Mouse (Mus musculus): ENCODE data around the gene Ess2.

Ess2 gene

DNA sequence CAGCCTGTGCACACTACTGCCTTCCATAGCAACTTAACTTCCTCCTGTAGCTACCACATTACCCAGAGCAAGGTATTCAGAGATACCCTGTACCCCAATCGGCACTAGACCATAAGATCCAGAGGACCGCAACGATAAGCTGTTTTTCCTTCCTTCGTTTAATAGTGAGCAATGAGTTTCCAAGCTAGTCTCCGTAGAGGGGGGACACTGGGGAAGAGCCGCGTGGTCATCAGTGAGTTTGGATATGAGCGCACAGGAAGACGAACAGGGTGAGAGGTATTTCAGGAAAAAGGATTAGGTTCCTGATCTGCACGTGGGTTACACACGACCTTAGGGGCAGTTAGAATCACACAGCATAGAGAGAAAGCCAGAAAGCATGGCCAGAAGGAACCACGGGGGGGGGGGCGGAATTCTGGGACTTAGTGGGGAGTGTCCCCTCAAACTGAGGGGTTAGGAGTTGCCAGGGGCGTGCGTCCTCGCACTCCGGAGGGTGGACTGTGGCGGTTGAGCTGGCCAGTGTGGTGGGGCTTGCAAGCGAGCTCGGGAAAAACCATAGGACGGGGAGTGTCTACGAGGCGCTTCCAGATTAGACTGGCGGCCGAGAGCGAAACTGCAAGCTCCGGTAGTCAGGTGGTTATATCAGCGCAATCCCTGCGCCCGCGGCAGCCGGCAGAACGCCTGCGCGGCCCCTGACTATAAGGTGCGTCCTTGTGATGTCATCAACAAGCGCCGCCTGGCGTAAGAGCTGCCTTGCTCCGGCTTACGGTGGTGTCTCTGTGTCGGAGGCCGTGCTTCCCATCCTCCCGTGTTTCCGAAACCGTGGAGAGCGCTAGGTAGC is 10.4 kb upstream of the Ess2 start:
- peak; percentile 96 for DNase-seq

GRCm38 (mm10) chr16:17920586-17920985 is 9.4 kb upstream of the Ess2 start:
- DNase-seq = no peak

DNA sequence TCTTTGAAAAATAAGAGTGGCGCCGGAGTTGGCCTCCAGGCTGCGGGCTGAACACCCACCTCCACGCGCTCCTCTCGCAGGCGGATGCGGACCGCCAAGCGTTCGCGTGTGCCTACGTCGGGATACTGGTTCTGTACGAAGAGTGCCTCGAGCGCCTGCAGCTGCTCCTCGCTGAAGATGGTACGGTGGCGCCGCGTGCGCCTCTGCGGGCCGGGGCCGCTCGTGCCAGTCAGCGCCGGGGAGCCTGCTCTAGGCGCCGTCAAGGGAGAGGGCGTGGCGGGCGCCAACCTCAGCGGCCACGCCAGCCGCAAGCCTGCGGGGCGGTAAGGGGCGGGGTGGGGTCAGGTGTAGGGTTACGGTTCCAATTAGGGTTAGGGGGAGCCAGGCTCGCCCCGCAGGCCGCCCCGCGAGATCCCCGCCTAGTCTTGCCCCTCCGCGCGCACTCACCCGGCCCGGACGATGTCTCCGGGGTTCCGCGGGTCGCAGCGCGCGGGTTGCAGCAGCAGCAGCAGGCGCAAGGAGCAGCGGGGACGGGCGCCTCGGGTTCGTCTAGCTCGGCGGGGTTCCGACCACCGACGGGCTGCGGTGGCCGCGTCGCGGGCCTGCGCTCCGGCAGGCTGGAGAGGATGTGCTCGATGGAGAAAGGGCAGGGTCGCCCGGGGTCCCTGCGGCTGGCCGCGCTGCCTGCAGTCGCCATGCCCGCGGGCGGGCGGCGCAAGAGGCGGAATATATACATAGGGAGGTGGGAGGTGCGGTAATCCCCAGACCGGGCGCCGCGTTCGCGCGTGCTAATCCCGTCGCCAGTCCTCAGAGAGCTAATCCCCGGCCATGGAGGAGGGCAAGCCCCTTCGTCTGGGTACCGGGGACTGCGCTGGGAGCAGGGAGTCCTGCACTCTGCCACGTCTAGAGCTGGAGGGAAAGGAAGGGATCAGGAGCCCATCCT is 3.4 kb upstream of the Ess2 start, which contains the start of gene Gsc2:
Gsc2 (minus strand) TSS at position 753 of the 943 bp plus-strand sequence.
- DNase-seq = peak; percentile 13

DNA sequence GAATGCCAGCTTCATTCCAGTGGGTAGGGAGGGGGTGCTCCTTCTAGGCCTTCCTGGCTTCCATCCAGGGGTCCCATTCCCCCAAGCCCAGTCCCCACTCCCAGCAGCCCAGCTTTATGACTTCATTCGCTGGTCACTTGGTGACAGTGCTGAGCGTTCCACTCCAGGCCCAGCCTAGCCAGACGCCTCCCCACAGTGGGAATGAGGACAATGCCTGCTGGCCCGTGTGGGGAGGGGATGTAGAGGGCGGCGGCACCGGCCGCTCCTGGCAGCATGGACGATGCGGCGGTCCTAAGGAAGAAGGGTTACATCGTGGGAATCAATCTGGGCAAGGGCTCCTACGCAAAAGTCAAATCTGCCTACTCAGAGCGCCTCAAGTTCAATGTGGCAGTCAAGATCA is 12.7 kb downstream of the Ess2 start, which contains the start of the genes Dgcr2 and Tssk2:
Dgcr2 (minus strand) TSS at position 101 of the 400 bp plus-strand sequence.
Tssk2 (plus strand) TSS at position 176 of the 400 bp plus-strand sequence.
- no peak for DNase-seq

GRCm38 (mm10) chr16:17896091-17896490 is 15.1 kb downstream of the Ess2 start:
- no peak for DNase-seq

DNA sequence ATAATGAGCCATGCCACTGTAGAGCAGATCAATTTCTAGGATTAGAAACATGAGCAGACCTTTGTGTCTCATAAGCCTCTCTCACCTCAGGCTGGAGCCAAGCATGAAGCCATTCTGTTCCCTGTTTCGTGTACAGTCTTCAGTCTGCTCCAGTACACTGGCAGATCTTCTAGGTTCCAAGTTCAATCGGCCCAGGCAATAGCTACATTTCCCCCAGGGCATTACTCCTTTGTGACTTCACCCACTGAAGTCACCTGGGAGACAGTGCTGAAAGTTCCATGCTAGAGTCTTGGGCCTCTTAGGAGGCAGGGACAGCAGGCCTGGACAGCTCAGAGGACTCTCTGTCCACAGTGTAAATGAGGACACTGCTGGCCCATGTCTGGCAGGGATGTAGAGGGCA is 17.2 kb downstream of the Ess2 start, which contains the start of gene Tssk1:
Tssk1 (plus strand) TSS at position 301 of the 400 bp plus-strand sequence.
- DNase-seq = no peak

DNA sequence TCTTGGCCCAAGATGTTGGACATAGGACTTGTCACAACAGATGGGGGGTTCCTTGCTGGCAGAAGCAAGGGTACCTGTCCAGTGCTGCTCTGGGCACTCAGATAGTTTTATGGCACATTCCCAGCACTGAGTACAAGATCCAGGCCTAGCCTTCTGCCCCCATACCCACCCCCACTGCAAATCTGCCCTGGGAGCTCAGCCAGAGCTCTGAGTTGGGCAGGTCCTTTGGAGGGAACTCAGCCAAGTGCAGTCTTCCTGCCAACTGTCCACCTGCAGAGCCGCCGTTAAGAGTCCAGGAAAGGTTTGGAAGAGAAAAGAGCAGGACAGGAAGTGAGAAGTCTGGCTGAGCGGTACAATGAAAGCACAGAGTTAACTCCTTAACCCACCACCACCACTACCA is 18.5 kb downstream of the Ess2 start:
- DNase-seq = no peak

DNA sequence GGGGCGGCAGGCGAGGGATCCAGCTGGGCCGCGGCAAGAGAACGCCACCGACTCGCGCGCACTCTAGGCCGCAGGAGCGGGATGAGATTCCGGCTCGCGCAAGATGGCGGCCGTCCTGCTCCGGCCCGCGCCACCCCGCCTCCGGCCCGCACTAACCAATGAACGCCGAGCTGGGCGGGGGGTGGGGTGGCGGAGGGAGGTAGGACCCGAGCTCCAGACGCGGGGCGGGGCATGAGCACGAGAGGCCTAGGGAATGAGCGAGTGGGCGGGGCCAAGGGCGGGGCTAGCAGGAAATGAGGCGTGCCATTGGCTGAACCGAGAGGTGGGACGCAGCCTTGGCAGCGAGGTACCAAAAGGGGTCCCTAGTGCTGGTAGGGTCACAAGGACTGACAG is 19.6 kb downstream of the Ess2 start, which contains the start of gene Gm20518:
Gm20518 (minus strand) TSS at position 105 of the 393 bp plus-strand sequence.
- DNase-seq = peak; percentile 99

- peak; percentile 57 for DNase-seq
These were observed 20.1 kb downstream of the Ess2 start for GRCm38 (mm10) chr16:17890917-17891566.

DNA sequence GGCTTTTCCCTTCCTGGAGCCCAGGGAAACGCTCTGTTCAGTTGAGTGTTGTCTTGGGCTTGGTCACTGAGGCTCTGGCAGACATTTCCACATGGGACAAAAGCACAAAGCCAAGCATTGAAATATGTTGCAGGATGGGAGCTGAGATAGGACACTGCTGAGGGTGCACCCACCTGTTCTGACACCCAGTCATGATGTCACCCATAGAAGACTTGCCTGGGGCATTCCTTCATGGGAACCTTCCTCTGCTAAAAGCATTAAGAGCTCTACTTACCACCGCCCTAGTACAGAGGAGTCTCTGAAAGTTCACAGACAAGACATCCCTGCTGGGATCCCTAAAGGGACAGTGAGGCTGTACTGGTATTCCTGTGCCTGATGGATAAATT is 20.8 kb downstream of the Ess2 start:
- DNase-seq = no peak

GRCm38 (mm10) chr16:17889689-17890341 is 21.3 kb downstream of the Ess2 start:
- no peak for DNase-seq

DNA sequence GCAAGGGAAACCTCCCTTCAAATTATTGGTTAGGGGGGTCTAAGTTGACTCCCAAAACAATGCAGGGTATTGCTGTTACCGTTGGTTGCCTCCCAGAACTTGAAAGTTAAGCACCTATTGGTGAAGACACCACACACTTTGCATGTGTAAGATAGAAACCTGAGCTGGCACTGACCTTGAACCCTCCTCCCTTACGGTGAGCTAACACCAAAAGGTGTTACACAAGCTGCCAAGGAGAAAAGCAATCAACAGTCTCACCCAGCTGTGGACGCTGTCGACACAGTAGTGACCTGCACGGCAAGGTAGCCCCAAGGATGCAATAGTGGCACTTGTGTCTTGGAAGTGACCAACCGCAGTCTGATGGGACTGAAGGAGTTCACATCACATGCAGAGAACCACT is 27.0 kb downstream of the Ess2 start:
- no peak for DNase-seq

- DNase-seq = no peak
These were observed 29.0 kb downstream of the Ess2 start for GRCm38 (mm10) chr16:17882196-17882595.

- peak; percentile 35 for DNase-seq
These were observed 31.6 kb downstream of the Ess2 start for GRCm38 (mm10) chr16:17879571-17879970.

DNA sequence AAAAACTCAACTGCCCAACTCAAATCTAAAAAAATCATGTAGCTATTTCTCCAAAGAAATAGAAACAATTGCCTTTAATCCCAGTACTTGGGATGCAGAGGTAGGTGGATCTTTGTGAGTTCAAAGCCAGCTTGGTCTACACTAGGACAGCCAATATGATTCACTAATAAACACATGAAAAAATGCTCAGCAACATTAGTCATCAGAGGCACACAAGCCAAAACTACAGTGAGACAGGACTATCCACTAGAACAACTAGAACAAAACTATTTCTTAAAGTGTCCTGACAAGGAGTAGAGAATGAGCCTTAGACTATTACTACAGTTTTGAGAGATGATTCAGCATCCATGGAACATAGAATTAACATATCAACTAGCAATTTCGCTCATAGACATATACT is 35.1 kb downstream of the Ess2 start:
- no peak for DNase-seq

DNA sequence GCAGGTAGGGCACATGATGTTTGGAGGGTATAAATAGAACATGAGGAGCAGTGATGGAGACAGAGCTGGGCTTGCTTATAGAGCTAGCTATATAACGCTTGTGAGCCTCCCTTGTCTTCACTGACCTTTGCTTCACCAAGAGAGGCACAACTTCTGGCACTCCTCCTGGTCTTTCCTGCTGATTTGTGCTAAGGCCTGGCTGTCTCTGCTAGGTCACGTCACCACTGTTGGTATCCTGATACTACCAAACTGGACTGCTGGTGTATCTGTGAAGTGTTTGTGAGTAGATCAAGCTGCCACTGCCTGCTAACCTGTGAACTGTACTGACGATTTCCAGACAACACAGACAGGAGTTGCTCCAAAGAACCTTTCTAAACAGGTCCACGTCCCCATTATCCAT is 36.0 kb downstream of the Ess2 start:
- no peak for DNase-seq

GRCm38 (mm10) chr16:17872995-17873394 is 38.2 kb downstream of the Ess2 start:
- no peak for DNase-seq

GRCm38 (mm10) chr16:17871248-17871647 is 39.9 kb downstream of the Ess2 start:
- DNase-seq = no peak

DNA sequence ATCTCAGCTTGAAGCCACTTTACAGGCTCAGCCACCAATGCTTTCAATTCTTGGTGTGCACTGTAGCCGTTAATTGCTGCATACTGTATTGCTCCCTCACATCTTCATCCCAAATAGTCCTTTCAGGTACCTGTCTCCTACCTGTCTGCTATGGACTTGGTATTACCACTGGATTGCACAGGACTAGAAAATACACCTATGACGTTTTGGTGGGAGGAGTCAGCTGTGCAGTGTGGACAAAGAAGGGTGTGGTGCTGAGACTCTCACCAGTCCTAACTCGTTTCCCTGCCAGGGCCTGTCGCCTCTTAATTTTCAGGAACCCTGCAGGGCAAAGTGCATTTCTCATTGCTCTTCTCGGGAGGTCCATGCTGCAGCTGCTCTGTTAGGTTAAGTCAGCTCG is 45.4 kb downstream of the Ess2 start:
- DNase-seq = no peak

- no peak for DNase-seq
These were observed 45.9 kb downstream of the Ess2 start for GRCm38 (mm10) chr16:17865293-17865692.

- DNase-seq = no peak
These were observed 52.6 kb downstream of the Ess2 start for GRCm38 (mm10) chr16:17858592-17858991.

- no peak for DNase-seq
These were observed 54.0 kb downstream of the Ess2 start for GRCm38 (mm10) chr16:17857157-17857556.
